Mouse (Mus musculus): Measurements from ENCODE around the gene Edaradd. TPM values are rescaled to one million over a fixed set of nuclear protein-coding genes. Genes with fewer than 3 reads are reported as not detected.

Edaradd gene
- total and polyA plus RNA-seq, 3 experiments = 0.04 TPM; not detected in 2

DNA sequence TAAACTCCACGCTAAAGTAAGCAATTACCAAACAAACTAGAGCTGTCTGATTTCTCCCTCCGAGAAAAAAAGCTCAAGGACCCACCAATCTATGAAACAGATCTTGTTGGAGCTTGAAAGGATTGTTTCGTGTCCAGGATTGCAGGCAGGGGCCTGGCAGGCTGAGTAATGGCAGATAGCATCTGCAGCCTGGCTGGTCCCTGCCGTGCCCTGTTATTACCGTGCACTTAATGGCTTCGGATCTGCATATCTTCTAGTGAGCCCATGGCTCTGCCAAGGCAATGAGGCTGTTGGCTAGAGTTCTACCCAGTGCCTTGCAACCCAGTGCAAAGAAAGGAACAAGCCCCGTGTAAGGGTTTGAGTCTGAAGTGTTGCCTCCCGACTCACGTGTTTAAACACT, 25.5 kb downstream of the Edaradd start:
- Histone ChIP-seq H3K9me3 (replicated peaks; ENCODE audit: insufficient read depth, low read length) (no peaks in the 10 kb centered on the region), H3K79me2 (ENCODE audit: control insufficient read depth, insufficient read depth, low read length, poor library complexity) (no peaks in the 10 kb centered on the region), H3K27ac (ENCODE audit: control insufficient read depth, low read depth, low read length) (no peak overlapping the region), H3K9ac (ENCODE audit: control insufficient read depth, low read depth, low read length, poor library complexity, severe bottlenecking) (no peak overlapping the region), H3K36me3 (ENCODE audit: control insufficient read depth in 1 of 2, insufficient read depth in 2 of 2, low read length in 2 of 2) (no peaks in the 10 kb centered on the region), H3K27me3 (ENCODE audit: control insufficient read depth in 1 of 2, insufficient read depth in 2 of 2, low read length in 2 of 2) (peaks cover 0 to 1% of the 10 kb centered on the region in 2 experiments; a peak in 2 of 4 replicates), H3K4me3 (ENCODE audit: control insufficient read depth in 1 of 2, insufficient read depth in 1 of 2, low read depth in 2 of 2, low read length in 2 of 2) (no peak overlapping the region), H3K4me1 (ENCODE audit: control insufficient read depth in 1 of 2, insufficient read depth in 2 of 2, low read length in 2 of 2) (no peaks in the 10 kb centered on the region)
- no peak for DNase-seq (ENCODE audit: low read depth, low spot score)
- TF ChIP-seq RAD21 (IDR thresholded peaks at IDR 0.05; ENCODE audit: low read depth, low read length) (no peak), MEF2A (IDR thresholded peaks at IDR 0.05; ENCODE audit: extremely low read depth, insufficient replicate concordance, low read depth, low read length, poor library complexity, severe bottlenecking) (no peak), E2F4 (IDR thresholded peaks at IDR 0.05; ENCODE audit: borderline replicate concordance, low read depth, low read length) (no peak), CHD2 (IDR thresholded peaks at IDR 0.05; ENCODE audit: low read length) (no peak), JUND (IDR thresholded peaks at IDR 0.05; ENCODE audit: low read depth, low read length) (no peak), USF2 (IDR thresholded peaks at IDR 0.05; ENCODE audit: borderline replicate concordance in 1 of 2, insufficient read depth in 1 of 2, low read depth in 1 of 2, low read length in 2 of 2) (no peak), POLR2A (IDR thresholded peaks at IDR 0.05; ENCODE audit: control insufficient read depth in 1 of 2, insufficient read depth in 1 of 2, low read depth in 1 of 2, low read length in 2 of 2, poor library complexity in 1 of 2) (no peak), GABPA (IDR thresholded peaks at IDR 0.05; ENCODE audit: low read depth, low read length) (no peak), CTCF (IDR thresholded peaks at IDR 0.05 in 2 of 3, conservative IDR thresholded peaks at IDR 0.05 in 1 of 3; ENCODE audit: control insufficient read depth in 1 of 3, insufficient read depth in 1 of 3, low read depth in 2 of 3, low read length in 3 of 3, poor library complexity in 1 of 3, severe bottlenecking in 1 of 3) (no peak), ZMIZ1 (IDR thresholded peaks at IDR 0.05; ENCODE audit: low read depth, low read length) (no peak), POLR2AphosphoS2 (IDR thresholded peaks at IDR 0.05; ENCODE audit: low read length) (no peak), ZKSCAN1 (IDR thresholded peaks at IDR 0.05; ENCODE audit: low read depth, low read length) (no peak), NRF1 (IDR thresholded peaks at IDR 0.05; ENCODE audit: insufficient read depth, low read depth, low read length, poor library complexity, severe bottlenecking) (no peak), UBTF (IDR thresholded peaks at IDR 0.05; ENCODE audit: borderline replicate concordance, insufficient read depth, low read depth, low read length) (no peak), TCF12 (IDR thresholded peaks at IDR 0.05; ENCODE audit: low read depth, low read length) (no peak)

DNA sequence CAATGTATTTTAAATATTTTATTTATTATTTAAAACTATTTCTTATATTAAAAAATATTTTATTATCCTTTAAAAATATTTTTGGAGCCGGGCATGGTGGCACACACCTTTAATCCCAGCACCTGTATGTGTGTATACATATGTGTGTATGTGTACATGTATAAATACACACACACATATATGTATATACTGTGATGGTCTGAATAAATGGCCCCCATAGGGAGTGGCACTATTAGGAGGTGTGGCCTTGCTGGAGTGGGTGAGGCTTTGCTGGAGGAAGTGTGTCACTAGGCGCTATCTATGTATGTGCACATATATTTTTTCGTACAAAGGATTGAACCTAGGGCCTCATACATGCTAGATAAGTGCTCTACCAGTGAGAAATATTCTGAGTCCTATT, 27.7 kb downstream of the Edaradd start:
- Histone ChIP-seq H3K9me3 (replicated peaks; ENCODE audit: insufficient read depth, low read length) (no peaks in the 10 kb centered on the region), H3K4me1 (ENCODE audit: control insufficient read depth in 1 of 2, insufficient read depth in 2 of 2, low read length in 2 of 2) (no peaks in the 10 kb centered on the region), H3K27me3 (ENCODE audit: control insufficient read depth in 1 of 2, insufficient read depth in 2 of 2, low read length in 2 of 2) (peaks cover 0 to 1% of the 10 kb centered on the region in 2 experiments; a peak in 2 of 4 replicates), H3K4me3 (ENCODE audit: control insufficient read depth in 1 of 2, insufficient read depth in 1 of 2, low read depth in 2 of 2, low read length in 2 of 2) (no peak overlapping the region), H3K79me2 (ENCODE audit: control insufficient read depth, insufficient read depth, low read length, poor library complexity) (no peaks in the 10 kb centered on the region), H3K9ac (ENCODE audit: control insufficient read depth, low read depth, low read length, poor library complexity, severe bottlenecking) (no peak overlapping the region), H3K36me3 (ENCODE audit: control insufficient read depth in 1 of 2, insufficient read depth in 2 of 2, low read length in 2 of 2) (no peaks in the 10 kb centered on the region), H3K27ac (ENCODE audit: control insufficient read depth, low read depth, low read length) (no peak overlapping the region)
- TF ChIP-seq ETS1 (IDR thresholded peaks at IDR 0.05; ENCODE audit: low read depth, low read length) = no peak
- no peak for DNase-seq (ENCODE audit: low read depth, low spot score)

Data from MEL (cell line).